Mouse (Mus musculus) B cell, adult 2 months (primary cell): ENCODE data around the gene Lpar3.
"Not testable (repeated sequence)": the region's sequence is repeated elsewhere in the genome, so short reads cannot be mapped to it uniquely, and the experiment has no call there.

Source experiments
- DNase-seq, 2 experiments: peaks; one replicate each; pipeline ENCODE4 v3.0.0; 2022

Gene Lpar3

GRCm38 (mm10) chr3:146220776-146221486 is at the start of gene Lpar3:
TSS of gene Lpar3 (plus strand) at chr3:146220963.
- DNase-seq: peak; percentile 67 to 72

- no peak for DNase-seq
Observed at GRCm38 (mm10) chr3:146173030-146173429, 47.7 kb upstream of the Lpar3 start.

- no peak for DNase-seq
Observed at GRCm38 (mm10) chr3:146174215-146174614, 46.5 kb upstream of the Lpar3 start.

DNA sequence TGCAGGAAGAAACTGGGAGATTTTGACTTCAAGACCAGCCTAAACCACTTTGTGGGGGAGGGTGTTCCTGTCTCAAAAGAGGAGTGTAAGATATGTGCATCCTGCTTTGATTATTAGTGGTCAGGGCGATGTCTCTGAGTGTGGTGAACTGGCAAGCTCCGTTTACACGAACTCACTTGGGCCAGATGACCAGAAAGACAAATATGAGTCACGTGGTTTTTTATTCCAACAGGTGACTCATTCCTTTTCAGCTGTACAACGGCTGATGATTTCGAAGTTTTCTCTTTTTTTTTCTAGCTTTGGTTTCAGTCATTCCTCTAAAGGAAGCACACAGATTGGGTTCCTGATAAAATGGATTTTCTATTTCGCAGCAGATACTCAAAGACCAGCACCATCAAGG is 43.5 kb upstream of the Lpar3 start:
- no peak for DNase-seq

DNA sequence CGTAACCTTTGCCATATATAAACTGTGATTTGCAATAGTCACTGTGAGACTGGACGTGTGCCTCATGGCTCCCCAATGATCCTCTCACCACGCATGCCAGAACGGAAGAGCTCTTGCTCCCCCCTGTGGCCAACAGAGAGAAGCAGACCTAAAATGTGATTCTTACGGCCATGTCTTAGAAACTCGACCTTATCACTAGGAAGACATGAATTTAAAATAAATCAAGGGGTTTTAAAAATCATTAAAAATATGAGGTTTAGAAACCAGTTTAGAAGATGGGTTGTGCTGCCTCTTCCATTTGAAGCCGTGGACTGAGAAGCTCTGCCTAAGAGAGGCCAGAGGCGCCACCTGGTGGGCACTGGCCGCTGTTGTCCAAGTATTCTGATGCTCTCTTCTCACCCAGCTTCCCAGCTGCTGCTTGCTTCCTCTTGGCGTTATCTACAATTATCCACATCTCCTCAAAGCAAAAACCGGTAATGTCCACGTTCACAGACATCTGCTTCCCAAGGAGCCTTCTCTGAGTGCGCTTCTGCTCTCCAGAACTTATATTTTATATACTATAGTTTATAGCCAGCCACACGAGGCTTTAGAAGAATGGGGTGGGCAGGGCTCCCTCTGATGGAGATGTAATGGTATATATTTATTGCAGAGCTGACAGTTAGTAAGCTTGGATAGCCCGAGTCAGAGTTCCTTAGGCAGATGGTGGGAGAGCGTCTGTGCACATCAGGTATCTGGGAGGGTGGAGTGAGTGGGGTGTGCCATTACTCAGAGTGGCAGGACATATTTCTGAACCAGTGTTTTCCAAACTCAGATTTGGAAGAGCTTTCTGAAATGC is 42.8 kb upstream of the Lpar3 start:
- peak; percentile 86 for DNase-seq

DNA sequence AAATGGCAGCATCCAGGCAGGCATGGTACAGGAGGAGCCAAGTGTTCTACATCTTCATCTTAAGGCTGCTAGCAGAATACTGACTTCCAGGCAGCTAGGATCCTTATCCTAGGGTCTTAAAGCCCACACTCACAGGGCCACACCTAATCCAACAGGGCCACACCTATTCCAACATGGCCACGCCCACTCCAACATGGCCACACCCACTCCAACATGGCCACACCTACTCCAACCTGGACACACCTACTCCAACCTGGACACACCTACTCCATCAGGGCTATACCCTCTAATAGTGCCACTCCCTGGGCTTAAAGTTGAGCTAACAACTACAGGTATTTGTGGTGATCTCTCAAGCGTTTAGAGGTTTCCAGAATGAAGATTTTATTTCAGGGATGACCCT is 40.4 kb upstream of the Lpar3 start:
- DNase-seq: peak; percentile 47

- peak; percentile 78 to 80 for DNase-seq
Observed at GRCm38 (mm10) chr3:146180986-146181385, 39.8 kb upstream of the Lpar3 start.

DNA sequence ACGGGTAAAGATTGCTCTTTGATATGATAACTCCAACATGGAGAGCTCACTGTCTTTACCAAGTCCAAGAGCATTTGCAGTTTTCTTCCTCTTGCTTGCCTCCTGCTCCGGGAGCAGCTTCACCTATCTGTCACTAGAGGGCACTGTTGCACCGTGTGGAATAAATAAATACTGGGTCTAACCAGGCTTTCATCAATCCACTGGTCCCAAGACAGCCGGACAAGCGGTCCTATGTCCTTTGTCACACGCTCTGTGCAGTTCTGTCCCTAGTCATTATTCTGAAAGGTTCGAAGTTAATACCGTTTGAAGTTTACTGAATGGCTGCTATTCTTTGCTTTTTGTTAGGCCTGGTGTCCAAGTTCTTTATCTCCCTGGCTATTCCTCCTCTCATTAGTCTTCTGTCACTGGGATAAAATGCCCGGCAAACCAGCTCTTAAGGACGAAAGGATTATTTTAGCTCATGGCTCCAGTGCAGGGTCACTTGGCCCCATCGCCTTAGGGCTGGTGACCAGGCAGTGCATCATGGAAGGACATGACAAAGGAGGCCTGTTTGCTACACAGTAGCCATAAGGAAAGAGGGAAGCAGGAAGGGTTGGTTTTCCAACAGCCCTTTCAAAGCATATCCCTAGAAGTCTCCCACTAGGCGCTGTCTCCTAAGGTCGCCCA is 35.6 kb upstream of the Lpar3 start:
- peak; percentile 65 to 66 for DNase-seq

DNA sequence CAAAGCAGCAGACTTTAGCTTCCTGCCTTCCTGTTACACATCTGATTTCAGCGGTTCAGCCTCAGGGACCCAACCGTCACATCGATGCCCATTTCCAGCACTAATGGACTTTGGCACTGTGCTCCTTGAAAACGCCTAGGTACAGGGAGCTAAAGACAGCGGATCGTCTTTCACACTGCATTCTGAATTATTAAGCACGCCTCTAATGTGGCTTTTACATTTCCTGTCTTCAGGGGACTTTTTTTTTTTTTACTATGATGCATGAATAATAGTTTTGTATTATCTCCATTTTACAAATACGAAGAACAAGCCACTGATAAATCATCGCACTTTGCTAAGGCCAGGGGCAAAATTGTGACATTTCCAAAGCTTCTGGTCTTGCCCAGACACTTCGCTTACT is 34.7 kb upstream of the Lpar3 start:
- DNase-seq: no peak

DNA sequence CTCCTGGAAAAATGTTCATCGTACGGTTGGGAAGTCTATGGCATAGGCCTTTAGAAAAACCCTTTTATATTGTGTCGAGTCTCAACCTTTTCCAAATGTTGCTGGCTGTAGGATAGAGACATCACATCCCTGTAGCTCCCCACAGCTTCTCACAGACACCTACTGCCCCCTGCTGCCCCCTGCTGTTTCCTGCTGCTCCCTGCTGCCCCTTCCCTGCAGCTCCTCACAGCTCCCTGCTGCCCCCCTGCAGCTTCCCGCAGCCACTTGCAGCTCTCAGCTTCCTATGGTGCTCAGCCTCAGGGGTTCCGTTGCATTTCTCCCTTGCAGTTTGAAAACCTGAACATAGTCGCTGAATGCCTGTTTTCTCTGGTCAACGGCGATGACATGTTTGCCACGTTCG is 30.8 kb upstream of the Lpar3 start:
- no peak for DNase-seq

DNA sequence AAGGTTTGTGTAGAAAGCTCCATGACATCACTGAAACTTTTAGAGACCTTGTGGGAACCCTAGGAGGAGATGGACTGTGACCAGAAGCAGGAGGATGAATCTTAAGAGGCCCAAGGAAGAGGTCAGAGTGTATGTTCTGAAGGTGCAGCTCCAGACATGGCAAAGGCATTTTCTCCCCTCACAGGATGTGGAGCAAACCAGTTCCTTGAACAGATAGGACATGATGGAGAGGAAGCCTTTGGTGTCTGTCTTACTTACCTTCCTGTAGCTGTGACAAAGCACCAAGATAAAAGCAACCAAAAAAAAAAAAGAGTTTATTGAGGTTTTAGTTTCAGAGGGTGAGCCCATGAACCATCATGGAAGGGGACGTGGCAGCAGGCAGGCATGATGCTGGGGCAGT is 28.3 kb upstream of the Lpar3 start:
- DNase-seq: no peak

DNA sequence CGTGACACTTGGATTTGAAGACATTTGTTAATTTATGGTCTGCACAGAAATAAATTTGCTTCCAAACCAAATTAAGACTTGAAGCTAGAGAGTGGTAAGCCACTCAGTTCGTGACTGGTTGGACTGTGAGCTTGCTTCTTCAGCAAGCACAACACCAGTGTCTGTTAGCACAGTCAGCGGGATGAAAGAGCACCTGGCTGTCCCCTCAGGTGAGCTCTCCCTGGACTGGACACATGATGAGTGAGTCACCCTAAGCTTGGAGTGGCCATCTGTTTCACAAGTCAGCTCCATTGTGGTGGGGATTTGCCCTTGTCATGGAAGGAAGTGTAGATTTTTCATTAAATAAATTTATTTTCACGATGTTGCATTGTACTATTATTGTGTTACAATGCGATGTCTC is 25.6 kb upstream of the Lpar3 start:
- DNase-seq: no peak

GRCm38 (mm10) chr3:146196301-146196700 is 24.5 kb upstream of the Lpar3 start:
- no peak for DNase-seq

GRCm38 (mm10) chr3:146196780-146197743 is 23.7 kb upstream of the Lpar3 start:
- DNase-seq: no peak

- no peak for DNase-seq
Observed at GRCm38 (mm10) chr3:146197785-146198184, 23.0 kb upstream of the Lpar3 start.

GRCm38 (mm10) chr3:146198803-146199481 is 21.8 kb upstream of the Lpar3 start:
- DNase-seq: no peak

DNA sequence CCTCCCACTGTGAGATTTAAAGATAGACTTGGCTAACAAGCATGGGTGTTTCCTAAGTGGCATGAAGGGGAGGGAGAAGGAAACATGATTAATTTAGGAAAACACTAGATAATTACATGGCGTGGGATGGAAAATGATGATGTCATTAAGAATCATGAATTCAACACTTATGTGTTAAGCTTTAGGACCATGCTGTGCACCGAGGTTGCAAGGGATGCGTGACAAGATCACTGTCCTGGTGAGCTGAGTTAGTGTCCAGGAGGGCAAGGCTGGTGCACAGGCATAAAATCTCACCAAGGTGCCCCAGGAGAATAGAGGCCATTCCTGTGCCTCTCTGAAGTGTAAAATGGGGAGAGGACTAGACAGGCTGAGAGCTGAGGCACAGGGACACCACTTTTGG is 21.3 kb upstream of the Lpar3 start:
- no peak for DNase-seq

GRCm38 (mm10) chr3:146204375-146204774 is 16.4 kb upstream of the Lpar3 start:
- no peak for DNase-seq

GRCm38 (mm10) chr3:146205305-146205704 is 15.5 kb upstream of the Lpar3 start:
- no peak for DNase-seq

DNA sequence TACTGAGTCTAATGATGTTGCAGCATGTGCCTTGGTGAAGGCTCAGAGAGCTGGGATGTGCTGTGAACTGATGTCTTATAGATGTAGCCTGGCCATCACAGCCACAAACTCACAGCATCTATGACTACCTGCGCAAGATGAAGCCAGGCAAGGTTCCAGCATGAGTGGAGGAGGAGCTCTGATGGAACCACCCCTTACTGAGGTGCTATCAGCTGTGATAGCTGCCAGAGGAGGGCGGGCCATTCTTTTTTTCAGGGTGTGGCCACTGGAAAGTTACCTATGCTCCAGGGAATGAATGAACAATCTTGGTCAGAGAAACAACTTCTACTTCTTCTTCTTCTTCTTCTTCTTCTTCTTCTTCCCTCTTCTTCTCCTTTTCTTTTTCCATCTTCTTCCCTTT is 14.1 kb upstream of the Lpar3 start:
- no peak for DNase-seq

DNA sequence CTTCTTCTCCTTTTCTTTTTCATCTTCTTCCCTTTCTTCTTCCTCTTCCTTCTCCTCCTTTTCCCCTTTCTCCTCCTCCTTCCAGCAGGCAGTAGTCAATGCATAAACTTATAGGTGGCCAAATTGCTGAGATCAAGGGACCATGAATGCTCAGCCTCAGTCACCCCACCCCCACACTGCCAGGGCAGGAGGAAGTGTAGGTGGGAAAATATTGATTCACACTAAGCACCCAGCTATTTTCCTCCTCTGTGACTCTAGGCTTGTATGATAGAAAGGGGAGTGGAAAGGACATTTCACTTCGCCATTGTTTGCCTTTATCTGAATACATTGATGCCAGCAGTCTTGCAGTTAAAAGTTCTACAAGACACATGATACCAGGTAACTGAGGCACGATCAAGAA is 13.3 kb upstream of the Lpar3 start:
- no peak for DNase-seq

GRCm38 (mm10) chr3:146209759-146210158 is 11.0 kb upstream of the Lpar3 start:
- not testable (repeated sequence) for DNase-seq
